Mouse (Mus musculus): ENCODE data around the gene Acmsd. TPM values are rescaled to one million over a fixed set of nuclear protein-coding genes. Genes with fewer than 3 reads are reported as not detected.

Gene Acmsd
- 4.1 and 11.2 TPM in 2 replicates for polyA plus RNA-seq (2011; ENCODE audit: insufficient read depth, insufficient read length, low replicate concordance, missing spikeins)

- H3K27ac ChIP-seq (ENCODE audit: control insufficient read depth, insufficient read depth, low read depth, low read length, poor library complexity), result no peak within 1 kb of the TSS
- TF ChIP-seq POLR2A (IDR thresholded peaks at IDR 0.05; ENCODE audit: borderline replicate concordance, control insufficient read depth, low read depth, low read length) (no peak), CTCF (IDR thresholded peaks at IDR 0.05; ENCODE audit: control insufficient read depth, insufficient read depth, low read length) (no peak)
- no peak within 1 kb of the TSS for H3K4me3 ChIP-seq (replicated peaks; ENCODE audit: control insufficient read depth, low read depth, low read length)
- H3K4me1 ChIP-seq (ENCODE audit: control insufficient read depth, insufficient read depth, low read length), result no peaks in the 10 kb centered on the region
- WGBS, result 89% methylated on average over 4 of the region's 4 CpGs
Observed at GRCm38 (mm10) chr1:127729096-127729495, at the start of gene Acmsd. Gene Acmsd, plus strand, starts transcription at chr1:127729413.

- WGBS, result 32% methylated on average over 18 of the region's 18 CpGs
- H3K4me3 ChIP-seq (replicated peaks; ENCODE audit: control insufficient read depth, low read depth, low read length), result no peak within 1 kb of the TSS
- H3K4me1 ChIP-seq (ENCODE audit: control insufficient read depth, insufficient read depth, low read length), result no peaks in the 10 kb centered on the region
- TF ChIP-seq CTCF (IDR thresholded peaks at IDR 0.05; ENCODE audit: control insufficient read depth, insufficient read depth, low read length), result peak; percentile 71
- no peak for TF ChIP-seq POLR2A (IDR thresholded peaks at IDR 0.05; ENCODE audit: borderline replicate concordance, control insufficient read depth, low read depth, low read length)
- no peak within 1 kb of the TSS for H3K27ac ChIP-seq (ENCODE audit: control insufficient read depth, insufficient read depth, low read depth, low read length, poor library complexity)
Observed at GRCm38 (mm10) chr1:127679498-127680133, 49.6 kb upstream of the Acmsd start, which contains the start of gene Tmem163. Gene Tmem163, minus strand, starts transcription at chr1:127679548.

GRCm38 (mm10) chr1:127696533-127696932, 32.7 kb upstream of the Acmsd start:
- 21% methylated on average over 2 of the region's 2 CpGs for WGBS
- no peaks in the 10 kb centered on the region for H3K4me1 ChIP-seq (ENCODE audit: control insufficient read depth, insufficient read depth, low read length)
- H3K4me3 ChIP-seq (replicated peaks; ENCODE audit: control insufficient read depth, low read depth, low read length), result no peak overlapping the region
- H3K27ac ChIP-seq (ENCODE audit: control insufficient read depth, insufficient read depth, low read depth, low read length, poor library complexity), result no peak overlapping the region
- TF ChIP-seq POLR2A (IDR thresholded peaks at IDR 0.05; ENCODE audit: borderline replicate concordance, control insufficient read depth, low read depth, low read length), result no peak
- TF ChIP-seq CTCF (IDR thresholded peaks at IDR 0.05; ENCODE audit: control insufficient read depth, insufficient read depth, low read length), result no peak

- 71% methylated on average over 1 of the region's 1 CpGs for WGBS
- no peak overlapping the region for H3K27ac ChIP-seq (ENCODE audit: control insufficient read depth, insufficient read depth, low read depth, low read length, poor library complexity)
- TF ChIP-seq POLR2A (IDR thresholded peaks at IDR 0.05; ENCODE audit: borderline replicate concordance, control insufficient read depth, low read depth, low read length) (no peak), CTCF (IDR thresholded peaks at IDR 0.05; ENCODE audit: control insufficient read depth, insufficient read depth, low read length) (peak; percentile 8; the same call in 1 of the 2 replicates)
- H3K4me3 ChIP-seq (replicated peaks; ENCODE audit: control insufficient read depth, low read depth, low read length), result no peak overlapping the region
- no peaks in the 10 kb centered on the region for H3K4me1 ChIP-seq (ENCODE audit: control insufficient read depth, insufficient read depth, low read length)
Observed at GRCm38 (mm10) chr1:127702187-127702586, 27.0 kb upstream of the Acmsd start.

- Histone ChIP-seq H3K4me3 (replicated peaks; ENCODE audit: control insufficient read depth, low read depth, low read length) (no peak overlapping the region), H3K4me1 (ENCODE audit: control insufficient read depth, insufficient read depth, low read length) (no peaks in the 10 kb centered on the region), H3K27ac (ENCODE audit: control insufficient read depth, insufficient read depth, low read depth, low read length, poor library complexity) (no peak overlapping the region)
- TF ChIP-seq CTCF (IDR thresholded peaks at IDR 0.05; ENCODE audit: control insufficient read depth, insufficient read depth, low read length), result no peak
- TF ChIP-seq POLR2A (IDR thresholded peaks at IDR 0.05; ENCODE audit: borderline replicate concordance, control insufficient read depth, low read depth, low read length), result no peak
- WGBS, result 68% methylated on average over 5 of the region's 5 CpGs
Observed at GRCm38 (mm10) chr1:127706269-127706668, 22.9 kb upstream of the Acmsd start.

GRCm38 (mm10) chr1:127716441-127716840, 12.8 kb upstream of the Acmsd start:
- no peak overlapping the region for H3K27ac ChIP-seq (ENCODE audit: control insufficient read depth, insufficient read depth, low read depth, low read length, poor library complexity)
- TF ChIP-seq POLR2A (IDR thresholded peaks at IDR 0.05; ENCODE audit: borderline replicate concordance, control insufficient read depth, low read depth, low read length), result no peak
- no peak for TF ChIP-seq CTCF (IDR thresholded peaks at IDR 0.05; ENCODE audit: control insufficient read depth, insufficient read depth, low read length)
- WGBS, result 82% methylated on average over 8 of the region's 8 CpGs
- no peaks in the 10 kb centered on the region for H3K4me1 ChIP-seq (ENCODE audit: control insufficient read depth, insufficient read depth, low read length)
- H3K4me3 ChIP-seq (replicated peaks; ENCODE audit: control insufficient read depth, low read depth, low read length), result no peak overlapping the region

- WGBS, result 85% methylated on average over 1 of the region's 1 CpGs
- no peak for TF ChIP-seq POLR2A (IDR thresholded peaks at IDR 0.05; ENCODE audit: borderline replicate concordance, control insufficient read depth, low read depth, low read length)
- no peak for TF ChIP-seq CTCF (IDR thresholded peaks at IDR 0.05; ENCODE audit: control insufficient read depth, insufficient read depth, low read length)
- no peaks in the 10 kb centered on the region for H3K4me1 ChIP-seq (ENCODE audit: control insufficient read depth, insufficient read depth, low read length)
Observed at GRCm38 (mm10) chr1:127718290-127718689, 10.9 kb upstream of the Acmsd start.

GRCm38 (mm10) chr1:127723596-127723995, 5.6 kb upstream of the Acmsd start:
- H3K27ac ChIP-seq (ENCODE audit: control insufficient read depth, insufficient read depth, low read depth, low read length, poor library complexity), result no peak overlapping the region
- 56% methylated on average over 2 of the region's 2 CpGs for WGBS
- no peak for TF ChIP-seq POLR2A (IDR thresholded peaks at IDR 0.05; ENCODE audit: borderline replicate concordance, control insufficient read depth, low read depth, low read length)
- no peak for TF ChIP-seq CTCF (IDR thresholded peaks at IDR 0.05; ENCODE audit: control insufficient read depth, insufficient read depth, low read length)
- H3K4me1 ChIP-seq (ENCODE audit: control insufficient read depth, insufficient read depth, low read length), result no peaks in the 10 kb centered on the region
- H3K4me3 ChIP-seq (replicated peaks; ENCODE audit: control insufficient read depth, low read depth, low read length), result no peak overlapping the region

More at GRCm38 (mm10) chr1:127718290-127718689, 10.9 kb upstream of the Acmsd start:
- Histone ChIP-seq H3K4me3 (replicated peaks; ENCODE audit: control insufficient read depth, low read depth, low read length) (no peak overlapping the region), H3K27ac (ENCODE audit: control insufficient read depth, insufficient read depth, low read depth, low read length, poor library complexity) (no peak overlapping the region)
